Mouse (Mus musculus) G1E (cell line): ENCODE data around the gene Gpr4. TPM values are rescaled to one million over a fixed set of nuclear protein-coding genes. Genes with fewer than 3 reads are reported as not detected.

Experiments
- ATAC-seq: 2 replicates; pipeline ENCODE4 v1.8.0; 2016; ENCODE audit warnings: mild to moderate bottlenecking; ENCODE audit not compliant: insufficient number of reproducible peaks, poor library complexity, low FRiP score, severe bottlenecking; ENCODE audit errors: extremely low read depth
- DNase-seq: peaks from one replicate; pipeline ENCODE4 v3.0.0; 2012; ENCODE audit warnings: low spot score
- H3K27me3 ChIP-seq: 2 replicates; pipeline ENCODE4 v1.6.1; 2012; ENCODE audit warnings: mild to moderate bottlenecking, low read length, inconsistent platforms; ENCODE audit not compliant: insufficient read depth
- H3K36me3 ChIP-seq: replicated peaks from 2 replicates; pipeline ENCODE3; 2012; ENCODE audit warnings: mild to moderate bottlenecking, inconsistent platforms
- H3K4me1 ChIP-seq: 2 replicates; pipeline ENCODE4 v1.6.1; 2012; ENCODE audit warnings: low read depth, low read length, inconsistent platforms, mixed read lengths; ENCODE audit not compliant: insufficient read depth
- H3K4me3 ChIP-seq: 2 replicates; pipeline ENCODE4 v1.5.1; 2012; ENCODE audit warnings: low read depth, mild to moderate bottlenecking, inconsistent platforms, low read length, moderate library complexity, mixed read lengths
- H3K9me3 ChIP-seq: replicated peaks from 2 replicates; pipeline ENCODE4 v1.6.1; 2012; ENCODE audit warnings: inconsistent platforms
- CTCF ChIP-seq: IDR thresholded peaks from 2 replicates; pipeline ENCODE4 v1.5.1; 2012; ENCODE audit warnings: low read depth, low read length, inconsistent platforms, mixed read lengths
- GATA1 ChIP-seq: IDR thresholded peaks from 2 replicates; pipeline ENCODE4 v1.6.1; 2012; ENCODE audit warnings: borderline replicate concordance, low read length, inconsistent platforms, mixed read lengths
- GATA2 ChIP-seq: IDR thresholded peaks from 2 replicates; pipeline ENCODE4 v1.6.1; 2012; ENCODE audit warnings: low read depth, low read length, inconsistent platforms, borderline replicate concordance
- POLR2AphosphoS5 ChIP-seq: IDR thresholded peaks from 2 replicates; pipeline ENCODE4 v1.6.1; 2012; ENCODE audit warnings: low read depth, low read length, inconsistent platforms; ENCODE audit not compliant: insufficient replicate concordance
- TAL1 ChIP-seq: conservative IDR thresholded peaks from 2 replicates; pipeline ENCODE4 v1.6.1; 2012; ENCODE audit warnings: low read depth, low read length, inconsistent platforms, mixed read lengths
- polyA plus RNA-seq: library from polyadenylated mRNA; stranded (reverse); fragments of >175 nt; gene quantifications from 2 replicates; pipeline ENCODE4 v1.2.3, GENCODE M21; 2012
- total RNA-seq, 2 experiments: library from RNA; stranded (forward) in 1 of 2; stranded (reverse) in 1 of 2; fragments of 200-1000 nt in 1 of 2; fragments of >200 nt in 1 of 2; fragmentation: Nextera tagmentation in 1 of 2; gene quantifications; 2 replicates each; pipeline ENCODE4 v1.2.3; 2014 to 2017

Gpr4 gene
- total and polyA plus RNA-seq, 3 experiments: 0.11 to 0.30 (median 0.16) TPM

- no peak overlapping the region for H3K4me3 ChIP-seq
- no peak for DNase-seq
- no peaks in the 10 kb centered on the region for H3K9me3 ChIP-seq
- peaks cover 21% of the 10 kb centered on the region for H3K4me1 ChIP-seq
- H3K36me3 ChIP-seq: peaks cover 31% of the 10 kb centered on the region
- TF ChIP-seq POLR2AphosphoS5 (no peak), GATA2 (no peak), GATA1 (no peak), CTCF (no peak), TAL1 (no peak)
- no peak for ATAC-seq
- H3K27me3 ChIP-seq: peaks cover 8% of the 10 kb centered on the region
Observed at GRCm38 (mm10) chr7:19222875-19223274, 10.5 kb downstream of the Gpr4 start.

DNA sequence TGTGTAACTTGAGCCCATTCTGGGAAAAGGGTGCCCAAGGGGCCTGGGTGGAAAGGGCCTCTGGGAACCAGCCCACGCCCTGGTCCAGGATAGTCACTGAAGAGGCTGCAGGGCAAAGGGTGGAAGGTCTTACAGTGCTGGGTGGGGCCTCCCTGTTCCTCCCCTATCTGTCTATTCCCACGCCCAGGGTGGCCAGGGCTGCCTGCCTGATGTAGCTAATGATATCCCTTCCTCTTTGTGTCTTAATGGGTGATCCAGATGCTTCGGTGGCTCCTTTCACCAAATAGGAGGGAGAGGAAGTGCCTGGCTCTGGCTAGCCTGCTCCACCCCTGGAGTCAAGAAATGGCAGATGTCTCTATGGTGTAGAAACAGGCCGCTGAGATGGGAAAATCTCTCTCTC is 12.6 kb downstream of the Gpr4 start:
- H3K27me3 ChIP-seq: no peaks in the 10 kb centered on the region; the same call in 1 of the 2 replicates
- peaks cover 34% of the 10 kb centered on the region for H3K36me3 ChIP-seq
- no peak for DNase-seq
- peaks cover 26% of the 10 kb centered on the region for H3K4me1 ChIP-seq
- ATAC-seq: no peak
- no peak overlapping the region for H3K4me3 ChIP-seq
- TF ChIP-seq GATA2 (no peak), GATA1 (no peak), CTCF (no peak), POLR2AphosphoS5 (no peak), TAL1 (no peak)
- no peaks in the 10 kb centered on the region for H3K9me3 ChIP-seq

GRCm38 (mm10) chr7:19226817-19227797 is 14.8 kb downstream of the Gpr4 start:
- DNase-seq (no peak), ATAC-seq (no peak)
- peaks cover 40% of the 10 kb centered on the region for H3K4me1 ChIP-seq
- H3K9me3 ChIP-seq: no peaks in the 10 kb centered on the region
- no peak for TF ChIP-seq CTCF
- TF ChIP-seq TAL1: no peak
- no peak for TF ChIP-seq GATA2
- no peak for TF ChIP-seq GATA1
- TF ChIP-seq POLR2AphosphoS5: no peak
- peaks cover 54% of the 10 kb centered on the region for H3K36me3 ChIP-seq
- H3K4me3 ChIP-seq: peak overlapping the region; percentile 80
- H3K27me3 ChIP-seq: no peaks in the 10 kb centered on the region; the same call in 1 of the 2 replicates

- ATAC-seq (peak; percentile 86), DNase-seq (peak; percentile 95)
- Histone ChIP-seq H3K36me3 (peaks cover 55% of the 10 kb centered on the region), H3K4me3 (peak within 1 kb of the TSS; percentile 80), H3K4me1 (peaks cover 45% of the 10 kb centered on the region), H3K9me3 (no peaks in the 10 kb centered on the region), H3K27me3 (no peaks in the 10 kb centered on the region)
- TF ChIP-seq POLR2AphosphoS5 (no peak), TAL1 (no peak), CTCF (no peak), GATA2 (no peak), GATA1 (no peak)
Observed at GRCm38 (mm10) chr7:19227883-19228792, 15.8 kb downstream of the Gpr4 start, which contains the start of gene Opa3. TSS of gene Opa3 (plus strand) at chr7:19228334.

- peaks cover 45% of the 10 kb centered on the region for H3K4me1 ChIP-seq
- ATAC-seq: no peak
- peaks cover 61% of the 10 kb centered on the region for H3K36me3 ChIP-seq
- H3K9me3 ChIP-seq: no peaks in the 10 kb centered on the region
- DNase-seq: no peak
- no peak for TF ChIP-seq CTCF
- no peak for TF ChIP-seq TAL1
- H3K4me3 ChIP-seq: peak overlapping the region; percentile 80
- no peaks in the 10 kb centered on the region for H3K27me3 ChIP-seq
Observed at GRCm38 (mm10) chr7:19228793-19229148, 16.4 kb downstream of the Gpr4 start.

DNA sequence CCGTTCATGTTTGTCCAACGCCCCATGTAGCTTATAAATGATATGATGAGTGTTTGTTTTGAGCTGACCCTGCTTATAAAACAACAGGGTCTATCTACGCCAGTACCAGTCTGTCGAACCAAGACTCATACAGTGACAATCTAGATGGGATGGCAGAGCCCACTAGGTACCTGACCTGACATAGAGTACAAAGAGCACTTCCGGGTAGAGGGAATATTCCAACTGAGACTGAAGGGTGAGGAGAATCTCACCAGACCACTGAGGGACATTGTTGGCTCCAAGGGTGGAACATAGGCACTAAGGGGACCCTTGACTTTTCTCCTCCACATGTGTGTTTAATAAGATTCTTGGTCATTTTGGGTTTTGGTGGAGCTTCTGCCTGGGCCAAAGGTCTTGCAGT is 17.1 kb downstream of the Gpr4 start:
- H3K4me1 ChIP-seq: peaks cover 45% of the 10 kb centered on the region
- peaks cover 61% of the 10 kb centered on the region for H3K36me3 ChIP-seq
- no peak for DNase-seq
- H3K4me3 ChIP-seq: peak overlapping the region; percentile 80
- TF ChIP-seq POLR2AphosphoS5: no peak
- TF ChIP-seq GATA2: no peak
- TF ChIP-seq GATA1: no peak
- TF ChIP-seq TAL1: no peak
- no peak for TF ChIP-seq CTCF
- no peak for ATAC-seq
- H3K27me3 ChIP-seq: no peaks in the 10 kb centered on the region
- H3K9me3 ChIP-seq: no peaks in the 10 kb centered on the region
